Mouse (Mus musculus) hindbrain, embryonic 14.5 days (tissue): ENCODE data around the gene Olfml2a. TPM values are rescaled to one million over a fixed set of nuclear protein-coding genes. Genes with fewer than 3 reads are reported as not detected.

Source experiments
- ATAC-seq: fragments of 200-750 bp; cut with Nextera tagmentation; 2 replicates; pipeline ENCODE4 v1.8.0; 2017; ENCODE audit warnings: moderate number of reproducible peaks, mild to moderate bottlenecking, moderate TSS enrichment, moderate library complexity; ENCODE audit not compliant: low FRiP score
- DNase-seq: peaks from one replicate; pipeline ENCODE4 v3.0.0-alpha.2; 2015; ENCODE audit warnings: low spot score
- H3K27ac ChIP-seq: fragments of 300-500 bp; sonication (generic); 2 replicates; pipeline ENCODE4 v1.5.1; 2014; ENCODE audit warnings: mild to moderate bottlenecking, moderate library complexity
- H3K27me3 ChIP-seq: fragments of 300-500 bp; sonication (generic); 2 replicates; pipeline ENCODE4 v1.6.1; 2014; ENCODE audit warnings: mild to moderate bottlenecking, low read length, mixed read lengths; ENCODE audit not compliant: control insufficient read depth, insufficient read depth
- H3K36me3 ChIP-seq: fragments of 300-500 bp; sonication (generic); replicated peaks from 2 replicates; pipeline ENCODE4 v1.6.1; 2014; ENCODE audit not compliant: control insufficient read depth, insufficient read depth
- H3K4me1 ChIP-seq: fragments of 300-500 bp; sonication (generic); replicated peaks from 2 replicates; pipeline ENCODE4 v1.6.1; 2014; ENCODE audit warnings: antibody characterized with exemption, low read length, mixed read lengths; ENCODE audit not compliant: control insufficient read depth, insufficient read depth
- H3K4me2 ChIP-seq: fragments of 300-500 bp; sonication (generic); replicated peaks from 2 replicates; pipeline ENCODE4 v1.6.1; 2014; ENCODE audit warnings: mild to moderate bottlenecking, moderate library complexity
- H3K4me3 ChIP-seq: fragments of 300-500 bp; sonication (generic); replicated peaks from 2 replicates; pipeline ENCODE4 v1.5.1; 2014; ENCODE audit warnings: mild to moderate bottlenecking, low read length
- H3K9ac ChIP-seq: fragments of 300-500 bp; sonication (generic); 2 replicates; pipeline ENCODE4 v1.6.1; 2014
- H3K9me3 ChIP-seq: fragments of 300-500 bp; sonication (generic); 2 replicates; pipeline ENCODE4 v1.6.1; 2016; ENCODE audit warnings: low read length; ENCODE audit not compliant: control insufficient read depth
- WGBS: fragments of 180-500 bp; shearing (Covaris S2); extraction: QIAGEN DNeasy Blood & Tissue Kit; methylation state at CpG from one replicate; pipeline ENCODE4 v1.1.7; 2014; 5-methylcytosine and 5-hydroxymethylcytosine counted together
- polyA plus RNA-seq: library from polyadenylated mRNA; unstranded; fragments of >200 nt; fragmentation: Nextera tagmentation; extraction: Ambion mirVana; gene quantifications from 2 replicates; pipeline ENCODE4 v1.2.1, GENCODE M21; 2014

Olfml2a gene
- polyA plus RNA-seq, 1 experiment from 2014 or later = 4.6 TPM

GRCm38 (mm10) chr2:39003106-39003505 is 71.3 kb downstream of the Olfml2a start:
- Histone ChIP-seq H3K4me1 (peaks cover 31% of the 10 kb centered on the region), H3K4me3 (peak overlapping the region; percentile 69; the same call in 1 of the 2 replicates), H3K4me2 (peak overlapping the region; percentile 80), H3K9me3 (no peaks in the 10 kb centered on the region), H3K9ac (0 out of 2 replicates have a peak overlapping the region, but pooled peaks have one; percentile 78), H3K27me3 (no peaks in the 10 kb centered on the region), H3K27ac (no peak overlapping the region), H3K36me3 (peaks cover 43% of the 10 kb centered on the region)
- WGBS = 47% methylated on average over 8 of the region's 8 CpGs
- DNase-seq = no peak
- ATAC-seq = no peak

GRCm38 (mm10) chr2:39003512-39003911 is 71.7 kb downstream of the Olfml2a start:
- Histone ChIP-seq H3K4me1 (peaks cover 31% of the 10 kb centered on the region), H3K36me3 (peaks cover 43% of the 10 kb centered on the region), H3K27ac (no peak overlapping the region), H3K4me2 (peak overlapping the region; percentile 80), H3K4me3 (peak overlapping the region; percentile 69), H3K27me3 (no peaks in the 10 kb centered on the region), H3K9ac (peak overlapping the region; percentile 78), H3K9me3 (no peaks in the 10 kb centered on the region)
- ATAC-seq = no peak
- DNase-seq = no peak
- 69% methylated on average over 5 of the region's 5 CpGs for WGBS

GRCm38 (mm10) chr2:39004372-39004771 is 72.6 kb downstream of the Olfml2a start:
- Histone ChIP-seq H3K4me3 (peak overlapping the region; percentile 69), H3K9me3 (no peaks in the 10 kb centered on the region), H3K36me3 (peaks cover 43% of the 10 kb centered on the region), H3K27me3 (no peaks in the 10 kb centered on the region), H3K9ac (peak overlapping the region; percentile 78), H3K4me1 (peaks cover 39% of the 10 kb centered on the region), H3K4me2 (peak overlapping the region; percentile 80), H3K27ac (peak overlapping the region; percentile 81; the same call in 1 of the 2 replicates)
- under 1% methylated on average over 11 of the region's 11 CpGs for WGBS
- DNase-seq = no peak
- no peak for ATAC-seq

- ATAC-seq = peak; percentile 89
- DNase-seq = peak; percentile 89
- under 1% methylated on average over 51 of the region's 58 CpGs for WGBS
- H3K27me3 ChIP-seq = no peaks in the 10 kb centered on the region
- peak within 1 kb of the TSS; percentile 69 for H3K4me3 ChIP-seq
- H3K9ac ChIP-seq = peak within 1 kb of the TSS; percentile 78
- H3K4me2 ChIP-seq = peak within 1 kb of the TSS; percentile 80
- H3K27ac ChIP-seq = peak within 1 kb of the TSS; percentile 81
- H3K36me3 ChIP-seq = peaks cover 37% of the 10 kb centered on the region
- H3K4me1 ChIP-seq = peaks cover 43% of the 10 kb centered on the region
- H3K9me3 ChIP-seq = no peaks in the 10 kb centered on the region
These were observed 73.2 kb downstream of the Olfml2a start, which contains the start of gene Arpc5l for GRCm38 (mm10) chr2:39004880-39005435. TSS of gene Arpc5l (plus strand) at chr2:39005348.

- no peak for ATAC-seq
- no peaks in the 10 kb centered on the region for H3K27me3 ChIP-seq
- WGBS = 12% methylated on average over 15 of the region's 15 CpGs
- H3K4me2 ChIP-seq = peak within 1 kb of the TSS; percentile 80
- H3K9ac ChIP-seq = peak within 1 kb of the TSS; percentile 78
- peak within 1 kb of the TSS; percentile 81 for H3K27ac ChIP-seq
- DNase-seq = no peak
- H3K9me3 ChIP-seq = no peaks in the 10 kb centered on the region
- peaks cover 43% of the 10 kb centered on the region for H3K4me1 ChIP-seq
- peak within 1 kb of the TSS; percentile 69 for H3K4me3 ChIP-seq
- peaks cover 31% of the 10 kb centered on the region for H3K36me3 ChIP-seq
These were observed 73.8 kb downstream of the Olfml2a start, which contains the start of gene Rpl35 for GRCm38 (mm10) chr2:39005574-39006079. TSS of gene Rpl35 (minus strand) at chr2:39005624.

GRCm38 (mm10) chr2:39006149-39006730 is 74.5 kb downstream of the Olfml2a start:
- no peaks in the 10 kb centered on the region for H3K9me3 ChIP-seq
- peak overlapping the region; percentile 69; the same call in 1 of the 2 replicates for H3K4me3 ChIP-seq
- H3K9ac ChIP-seq = 0 out of 2 replicates have a peak overlapping the region, but pooled peaks have one; percentile 78
- ATAC-seq (no peak), DNase-seq (no peak)
- no peak overlapping the region for H3K27ac ChIP-seq
- H3K27me3 ChIP-seq = no peaks in the 10 kb centered on the region
- H3K4me2 ChIP-seq = peak overlapping the region; percentile 80
- H3K36me3 ChIP-seq = peaks cover 24% of the 10 kb centered on the region
- H3K4me1 ChIP-seq = peaks cover 43% of the 10 kb centered on the region
- WGBS = 91% methylated on average over 14 of the region's 14 CpGs

GRCm38 (mm10) chr2:39007865-39008264 is 76.1 kb downstream of the Olfml2a start:
- WGBS = under 1% methylated on average over 44 of the region's 44 CpGs
- no peaks in the 10 kb centered on the region for H3K27me3 ChIP-seq
- H3K9ac ChIP-seq = peak overlapping the region; percentile 86
- H3K36me3 ChIP-seq = peaks cover 15% of the 10 kb centered on the region
- H3K27ac ChIP-seq = peak overlapping the region; percentile 91
- peak; percentile 95 for DNase-seq
- peak; percentile 90 for ATAC-seq
- peaks cover 41% of the 10 kb centered on the region for H3K4me1 ChIP-seq
- H3K9me3 ChIP-seq = no peaks in the 10 kb centered on the region
- peak overlapping the region; percentile 95 for H3K4me2 ChIP-seq
- peak overlapping the region; percentile 85 for H3K4me3 ChIP-seq

- H3K4me2 ChIP-seq = peak overlapping the region; percentile 95
- H3K4me1 ChIP-seq = peaks cover 37% of the 10 kb centered on the region
- no peaks in the 10 kb centered on the region for H3K27me3 ChIP-seq
- H3K9ac ChIP-seq = peak overlapping the region; percentile 86
- no peak for DNase-seq
- WGBS = under 1% methylated on average over 25 of the region's 25 CpGs
- no peaks in the 10 kb centered on the region for H3K9me3 ChIP-seq
- peaks cover 15% of the 10 kb centered on the region for H3K36me3 ChIP-seq
- peak; percentile 42 for ATAC-seq
- peak overlapping the region; percentile 85 for H3K4me3 ChIP-seq
- peak overlapping the region; percentile 91 for H3K27ac ChIP-seq
These were observed 76.6 kb downstream of the Olfml2a start for GRCm38 (mm10) chr2:39008350-39008851.

GRCm38 (mm10) chr2:39008954-39009365 is 77.2 kb downstream of the Olfml2a start:
- H3K4me3 ChIP-seq = peak overlapping the region; percentile 85
- peak overlapping the region; percentile 95 for H3K4me2 ChIP-seq
- H3K9ac ChIP-seq = peak overlapping the region; percentile 86
- DNase-seq (no peak), ATAC-seq (no peak)
- no peaks in the 10 kb centered on the region for H3K9me3 ChIP-seq
- H3K27ac ChIP-seq = peak overlapping the region; percentile 91; the same call in 1 of the 2 replicates
- WGBS = 35% methylated on average over 3 of the region's 3 CpGs
- H3K36me3 ChIP-seq = peaks cover 17% of the 10 kb centered on the region
- peaks cover 32% of the 10 kb centered on the region for H3K4me1 ChIP-seq
- H3K27me3 ChIP-seq = no peaks in the 10 kb centered on the region
